28 mouse cellular contexts compared by ENCODE assay signal in the genomic region with DNA sequence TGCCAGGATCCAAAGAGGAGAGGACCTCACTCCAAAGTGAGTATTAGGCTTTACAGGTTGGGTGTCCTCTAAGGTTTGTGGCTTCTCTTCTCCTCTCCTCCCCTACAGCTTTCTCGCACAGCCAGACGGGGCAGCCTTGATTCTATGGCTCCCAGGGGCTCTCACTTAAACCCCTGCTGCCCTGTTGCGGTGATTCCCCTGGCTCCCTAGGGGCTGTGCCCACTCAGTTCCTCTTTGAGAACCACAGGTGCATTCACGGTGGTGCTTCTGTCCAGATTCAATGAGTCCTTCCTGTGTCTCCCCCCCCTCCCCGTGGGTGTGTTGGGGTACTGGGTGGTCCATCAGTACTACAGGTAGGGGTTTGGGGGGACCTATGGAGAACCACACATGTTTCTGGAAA. TPM values are rescaled to one million over a fixed set of nuclear protein-coding genes. Genes with fewer than 3 reads are reported as not detected.
DNase-seq lines count a peak whose midpoint lies in the region; ATAC-seq and TF ChIP-seq lines count a peak whose summit lies in the region.
"Had no signal": no experiment of that assay in that cellular context is flagged by ENCODE, and none has a peak within 500 bp of the region (broad histone marks: within the 10 kb centered on the region; RNA-seq: fewer than 3 reads in every experiment).

No protein-coding gene starts in this region.

- H3K36me3 ChIP-seq in liver, postnatal 0 days (replicated peaks; ENCODE audit: insufficient read depth, low read length), result no peaks in the 10 kb centered on the region
- no peaks in the 10 kb centered on the region; the same call in 1 of the 2 replicates for H3K36me3 ChIP-seq in spleen, adult 2 months (ENCODE audit: control insufficient read depth, insufficient read depth, low read length)
- H3K36me3 ChIP-seq: heart, embryonic 13.5 days; hindbrain, embryonic 10.5 days; hindbrain, embryonic 15.5 days; liver, embryonic 15.5 days; neural tube, embryonic 15.5 days had no signal

- no peak overlapping the region for H3K9ac ChIP-seq in liver, postnatal 0 days (replicated peaks)
- H3K9ac ChIP-seq: forebrain, embryonic 13.5 days; heart, embryonic 13.5 days; hindbrain, embryonic 15.5 days; liver, embryonic 15.5 days; neural tube, embryonic 15.5 days had no signal

- H3K9me3 ChIP-seq in liver, postnatal 0 days (ENCODE audit: low read length), result no peaks in the 10 kb centered on the region
- H3K9me3 ChIP-seq: forebrain, embryonic 13.5 days; heart, embryonic 13.5 days; hindbrain, embryonic 10.5 days; hindbrain, embryonic 15.5 days; liver, embryonic 15.5 days; neural tube, embryonic 15.5 days had no signal

- TF ChIP-seq EP300 in liver, postnatal 0 days (IDR thresholded peaks at IDR 0.05; ENCODE audit: low read depth), result no peak

- no peak overlapping the region for H3K27ac ChIP-seq in liver, postnatal 0 days (ENCODE audit: low read depth)
- H3K27ac ChIP-seq in bone marrow, adult 2 months (ENCODE audit: control insufficient read depth, insufficient read depth, low read depth, low read length, poor library complexity), result peak overlapping the region; percentile 16
- H3K27ac ChIP-seq in spleen, adult 2 months (ENCODE audit: insufficient read depth, low read length), result peak overlapping the region; percentile 89
- H3K27ac ChIP-seq: forebrain, embryonic 13.5 days; heart, embryonic 13.5 days; hindbrain, embryonic 10.5 days; hindbrain, embryonic 15.5 days; layer of hippocampus, adult 2 months; neural tube, embryonic 15.5 days; stomach, postnatal 0 days had no signal

- no peak overlapping the region for H3K4me3 ChIP-seq in liver, postnatal 0 days (ENCODE audit: low read depth, low read length)
- H3K4me3 ChIP-seq in bone marrow, adult 2 months (replicated peaks; ENCODE audit: control insufficient read depth, low read depth, low read length), result no peak overlapping the region
- no peak overlapping the region for H3K4me3 ChIP-seq in spleen, adult 2 months (ENCODE audit: extremely low read depth, insufficient read depth, insufficient read length)
- H3K4me3 ChIP-seq: forebrain, embryonic 13.5 days; heart, embryonic 13.5 days; hindbrain, embryonic 10.5 days; hindbrain, embryonic 15.5 days; layer of hippocampus, adult 2 months; liver, embryonic 15.5 days; neural tube, embryonic 15.5 days had no signal

- no peak for TF ChIP-seq CTCF in liver, postnatal 0 days (IDR thresholded peaks at IDR 0.05; ENCODE audit: low read depth)
- TF ChIP-seq CTCF in bone marrow, adult 2 months (IDR thresholded peaks at IDR 0.05; ENCODE audit: control insufficient read depth, insufficient read depth, low read length), result no peak
- TF ChIP-seq CTCF in spleen, adult 2 months (IDR thresholded peaks at IDR 0.05; ENCODE audit: extremely low read depth, insufficient read depth, insufficient read length, insufficient replicate concordance), result no peak

- peaks cover 24% of the 10 kb centered on the region for H3K4me1 ChIP-seq in liver, postnatal 0 days (ENCODE audit: insufficient read depth)
- peaks cover 8% of the 10 kb centered on the region; the same call in 1 of the 2 replicates for H3K4me1 ChIP-seq in bone marrow, adult 2 months (ENCODE audit: control insufficient read depth, insufficient read depth, low read length)
- H3K4me1 ChIP-seq in spleen, adult 2 months (ENCODE audit: control insufficient read depth, insufficient read depth, insufficient read length), result peaks cover 39% of the 10 kb centered on the region
- H3K4me1 ChIP-seq: forebrain, embryonic 13.5 days; hindbrain, embryonic 10.5 days; hindbrain, embryonic 15.5 days; neural tube, embryonic 15.5 days had no signal

- TF ChIP-seq POLR2A in bone marrow, adult 2 months (IDR thresholded peaks at IDR 0.05; ENCODE audit: borderline replicate concordance, control insufficient read depth, low read depth, low read length), result no peak
- TF ChIP-seq POLR2A in spleen, adult 2 months (IDR thresholded peaks at IDR 0.05; ENCODE audit: low read depth, low read length), result peak; percentile 5; the same call in 1 of the 2 replicates

- 68% methylated on average over 5 of the region's 5 CpGs for WGBS in liver, postnatal 0 days (ENCODE audit: insufficient replicate concordance)
- 44% methylated on average over 5 of the region's 5 CpGs for WGBS in bone marrow, adult 2 months
- WGBS in spleen, adult 2 months, result 24% methylated on average over 5 of the region's 5 CpGs

- no peaks in the 10 kb centered on the region for H3K27me3 ChIP-seq in liver, postnatal 0 days (ENCODE audit: insufficient read depth, low read length)
- no peaks in the 10 kb centered on the region for H3K27me3 ChIP-seq in spleen, adult 2 months (ENCODE audit: control insufficient read depth, insufficient read depth, low read length)
- H3K27me3 ChIP-seq: forebrain, embryonic 13.5 days; heart, embryonic 13.5 days; hindbrain, embryonic 15.5 days; liver, embryonic 15.5 days; neural tube, embryonic 15.5 days had no signal

- peak; percentile 49 for DNase-seq in liver, postnatal 0 days
- DNase-seq in liver, result no peak
- DNase-seq in spleen, adult 2 months (ENCODE audit: low read depth in 1 of 2, low spot score in 2 of 2), result peak; percentile 84 to 92
- DNase-seq in left cerebral cortex, adult 8-10 months (ENCODE audit: low spot score in 2 of 2), result no peak
- no peak for DNase-seq in cerebellum, adult 9-11 months
- DNase-seq: adrenal gland, postnatal 25 days; cerebellum, adult 18-20 months; cerebellum, postnatal 14 days; gastrocnemius, postnatal 36 days; heart, postnatal 10 days; kidney, adult 11 months; kidney, postnatal 36 days; midbrain, embryonic 14.5 days; right cerebral cortex, postnatal 25 days; thymus, adult 18-20 months; thymus, postnatal 25 days had no signal

- no peak for ATAC-seq in liver, postnatal 0 days
- ATAC-seq in frontal cortex, adult (ENCODE audit: low TSS enrichment), result no peak
- ATAC-seq: CD4-positive, CD25-positive, alpha-beta regulatory T cell, adult 4 months; forebrain, embryonic 13.5 days; inflammation-experienced regulatory T-cells, adult 6 months had no signal

- H3K4me2 ChIP-seq in liver, postnatal 0 days (ENCODE audit: low read depth, low read length), result no peak overlapping the region; the same call in 1 of the 2 replicates
- H3K4me2 ChIP-seq: forebrain, embryonic 13.5 days; heart, embryonic 13.5 days; hindbrain, embryonic 15.5 days; liver, embryonic 15.5 days; neural tube, embryonic 15.5 days had no signal

RNA-seq across cellular contexts. Expression of gene Cnr2, which starts 4.8 kb away (rescaled TPM):
- polyA plus RNA-seq in liver, postnatal 0 days (2015; fragmentation: Nextera tagmentation; extraction: Ambion mirVana), result 2.5 and 2.6 TPM in 2 replicates
- polyA plus RNA-seq in bone marrow, adult 2 months (2011; ENCODE audit: insufficient read depth, insufficient read length, low replicate concordance, missing spikeins), result 4.6 and 12.2 TPM in 2 replicates
- 44.8 and 47.2 TPM in 2 replicates for polyA plus RNA-seq in spleen, adult 2 months (2012; rRNA removed)
- under 1 TPM; 0.13 to 0.74 (median 0.40) TPM for total RNA-seq in left cerebral cortex, adult 8-10 months (2022)

RNA-seq across cellular contexts. Expression of gene Fuca1, which starts 20.5 kb away (rescaled TPM):
- polyA plus RNA-seq in liver, postnatal 0 days (2015; fragmentation: Nextera tagmentation; extraction: Ambion mirVana), result 45.2 and 50.7 TPM in 2 replicates
- 57.7 and 172 TPM in 2 replicates for polyA plus RNA-seq in bone marrow, adult 2 months (2011; ENCODE audit: insufficient read depth, insufficient read length, low replicate concordance, missing spikeins)
- 45.7 TPM in 2 replicates for polyA plus RNA-seq in spleen, adult 2 months (2012; rRNA removed)
- total RNA-seq in left cerebral cortex, adult 8-10 months (2022), result 10 to 100 TPM; 33.5 to 54.6 (median 51.0) TPM

RNA-seq across cellular contexts. Expression of gene Pnrc2, which starts 26.4 kb away (rescaled TPM):
- 53.2 and 55.2 TPM in 2 replicates for polyA plus RNA-seq in liver, postnatal 0 days (2015; fragmentation: Nextera tagmentation; extraction: Ambion mirVana)
- 37.3 and 38.3 TPM in 2 replicates for polyA plus RNA-seq in bone marrow, adult 2 months (2011; ENCODE audit: insufficient read depth, insufficient read length, low replicate concordance, missing spikeins)
- 12.2 and 14.7 TPM in 2 replicates for polyA plus RNA-seq in spleen, adult 2 months (2012; rRNA removed)
- 10 to 100 TPM; 39.6 to 49.8 (median 44.9) TPM for total RNA-seq in left cerebral cortex, adult 8-10 months (2022)

RNA-seq across cellular contexts. Expression of gene Srsf10, which starts 44.5 kb away (rescaled TPM):
- 62.1 and 67.6 TPM in 2 replicates for polyA plus RNA-seq in liver, postnatal 0 days (2015; fragmentation: Nextera tagmentation; extraction: Ambion mirVana)
- polyA plus RNA-seq in bone marrow, adult 2 months (2011; ENCODE audit: insufficient read depth, insufficient read length, low replicate concordance, missing spikeins), result 221 and 300 TPM in 2 replicates
- 68.0 and 109 TPM in 2 replicates for polyA plus RNA-seq in spleen, adult 2 months (2012; rRNA removed)
- 10 to 100 TPM; 60.1 to 69.5 (median 63.3) TPM for total RNA-seq in left cerebral cortex, adult 8-10 months (2022)

RNA-seq across cellular contexts. Expression of gene Hmgcl, which starts 46.2 kb away (rescaled TPM):
- 351 and 364 TPM in 2 replicates for polyA plus RNA-seq in liver, postnatal 0 days (2015; fragmentation: Nextera tagmentation; extraction: Ambion mirVana)
- polyA plus RNA-seq in bone marrow, adult 2 months (2011; ENCODE audit: insufficient read depth, insufficient read length, low replicate concordance, missing spikeins), result 39.0 and 65.5 TPM in 2 replicates
- polyA plus RNA-seq in spleen, adult 2 months (2012; rRNA removed), result 27.9 and 32.4 TPM in 2 replicates
- 10 to 100 TPM; 35.7 to 39.3 (median 37.6) TPM for total RNA-seq in left cerebral cortex, adult 8-10 months (2022)

Comparison
In these comparisons a context has a peak if more than half of its experiments do, and no peak if none do; other contexts are left out.
1. DNase-seq: peak in liver, postnatal 0 days (single experiment) and spleen, adult 2 months (2 of 2); none in liver (single experiment), left cerebral cortex, adult 8-10 months (0 of 2) and cerebellum, adult 9-11 months (single experiment).